Mouse (Mus musculus): Measurements from ENCODE around the gene Sdccag8. TPM values are rescaled to one million over a fixed set of nuclear protein-coding genes. Genes with fewer than 3 reads are reported as not detected.
A peak's percentile ranks its signal among the peaks of the same experiment; 100 is the strongest.
"Not testable (repeated sequence)": the region's sequence is repeated elsewhere in the genome, so short reads cannot be mapped to it uniquely, and the experiment has no call there.

Gene Sdccag8
- polyA plus RNA-seq, 1 experiment = 20.7 TPM

DNA sequence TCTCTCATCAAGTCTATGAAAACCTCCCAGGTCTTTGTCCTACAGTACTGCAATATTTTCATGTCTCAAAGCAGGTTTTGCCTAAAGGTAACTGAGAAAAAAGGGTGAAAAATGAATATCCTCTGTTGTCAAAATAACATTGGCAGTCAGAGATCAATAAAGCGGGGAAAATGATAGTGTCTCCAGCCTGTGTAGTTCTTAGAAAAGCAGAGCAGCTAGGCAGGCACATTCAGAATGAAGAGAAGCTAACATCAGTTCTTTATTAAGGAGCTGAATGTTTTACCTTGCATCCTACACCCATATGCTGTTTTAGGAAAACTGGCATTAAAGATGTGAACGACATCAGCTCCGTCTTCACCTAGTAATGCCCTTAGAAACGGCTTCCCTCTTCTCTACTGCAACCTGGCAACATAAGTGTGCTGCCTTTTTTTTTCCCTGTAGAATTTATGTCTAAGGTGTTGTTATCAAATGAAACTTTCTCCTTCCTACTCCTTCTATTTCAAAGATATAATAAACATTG lies 116.6 kb downstream of the Sdccag8 start:
- Histone ChIP-seq H3K4me3 (ENCODE audit: insufficient read depth, low read length) (no peak overlapping the region), H3K27ac (ENCODE audit: insufficient read depth, low read length) (peak overlapping the region; percentile 95), H3K4me1 (ENCODE audit: control insufficient read depth, insufficient read depth, low read length) (peaks cover 16% of the 10 kb centered on the region)
- no peak for TF ChIP-seq POLR2A (IDR thresholded peaks at IDR 0.05; ENCODE audit: extremely low read depth, insufficient read depth, low read length)
- no peak for TF ChIP-seq CTCF (IDR thresholded peaks at IDR 0.05; ENCODE audit: extremely low read depth, insufficient read depth, low read length)

DNA sequence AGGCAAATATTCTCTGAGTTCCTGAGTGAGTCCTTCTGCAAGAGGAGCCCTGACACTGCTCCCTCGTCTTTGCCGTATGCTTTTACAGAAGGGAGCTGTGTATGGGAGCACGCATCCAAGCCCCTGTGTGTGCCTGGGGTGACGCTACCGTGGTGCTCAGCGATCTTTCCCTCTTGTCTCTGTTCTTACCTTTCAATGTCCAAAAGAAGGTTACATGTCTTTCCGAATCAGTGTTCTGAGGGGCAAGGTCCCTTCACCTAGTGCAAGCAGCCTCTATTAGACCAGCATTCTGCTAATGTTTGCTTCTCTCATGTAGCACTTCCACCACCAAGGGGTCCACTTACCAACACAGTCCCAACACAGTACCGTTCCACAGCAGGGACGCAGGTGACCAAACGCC lies 117.1 kb downstream of the Sdccag8 start:
- peaks cover 16% of the 10 kb centered on the region for H3K4me1 ChIP-seq (ENCODE audit: control insufficient read depth, insufficient read depth, low read length)
- no peak for TF ChIP-seq POLR2A (IDR thresholded peaks at IDR 0.05; ENCODE audit: extremely low read depth, insufficient read depth, low read length)
- no peak for TF ChIP-seq CTCF (IDR thresholded peaks at IDR 0.05; ENCODE audit: extremely low read depth, insufficient read depth, low read length)
- H3K27ac ChIP-seq (ENCODE audit: insufficient read depth, low read length) = peak overlapping the region; percentile 95
- H3K4me3 ChIP-seq (ENCODE audit: insufficient read depth, low read length) = no peak overlapping the region; the same call in 1 of the 2 replicates

DNA sequence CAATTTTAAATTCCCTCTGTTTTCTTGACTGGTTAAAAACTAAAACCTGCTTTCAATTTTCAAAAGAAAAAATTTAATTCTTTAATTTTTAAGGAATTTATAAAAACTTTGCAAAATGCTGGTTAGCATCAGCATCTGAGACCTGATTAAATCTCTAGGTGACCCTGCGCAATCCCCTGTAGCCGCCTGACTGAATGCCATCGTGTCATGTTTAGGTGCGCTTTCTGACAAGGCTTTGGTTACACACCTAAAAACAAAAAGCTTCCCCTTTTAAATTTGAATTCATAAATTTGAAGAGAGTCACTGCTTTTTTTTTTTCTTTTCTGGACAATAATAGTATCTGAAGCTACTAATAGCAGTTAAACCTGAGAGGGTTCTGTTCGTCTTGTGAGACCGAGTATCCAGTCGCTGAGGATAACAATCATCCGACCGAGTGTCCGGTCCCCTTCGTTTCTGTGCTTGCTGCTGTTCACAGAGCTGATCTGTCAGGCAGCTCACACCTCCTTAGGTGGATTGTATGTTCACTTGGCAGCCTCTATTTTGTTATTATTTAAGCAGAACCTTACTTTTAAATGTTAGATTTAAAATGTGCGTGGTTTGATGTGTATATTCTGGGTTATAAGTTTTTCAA lies 118.0 kb downstream of the Sdccag8 start:
- peaks cover 14% of the 10 kb centered on the region for H3K4me1 ChIP-seq (ENCODE audit: control insufficient read depth, insufficient read depth, low read length)
- H3K27ac ChIP-seq (ENCODE audit: insufficient read depth, low read length) = peak overlapping the region; percentile 53; the same call in 1 of the 2 replicates
- TF ChIP-seq CTCF (IDR thresholded peaks at IDR 0.05; ENCODE audit: extremely low read depth, insufficient read depth, low read length) = no peak
- TF ChIP-seq POLR2A (IDR thresholded peaks at IDR 0.05; ENCODE audit: extremely low read depth, insufficient read depth, low read length) = no peak

DNA sequence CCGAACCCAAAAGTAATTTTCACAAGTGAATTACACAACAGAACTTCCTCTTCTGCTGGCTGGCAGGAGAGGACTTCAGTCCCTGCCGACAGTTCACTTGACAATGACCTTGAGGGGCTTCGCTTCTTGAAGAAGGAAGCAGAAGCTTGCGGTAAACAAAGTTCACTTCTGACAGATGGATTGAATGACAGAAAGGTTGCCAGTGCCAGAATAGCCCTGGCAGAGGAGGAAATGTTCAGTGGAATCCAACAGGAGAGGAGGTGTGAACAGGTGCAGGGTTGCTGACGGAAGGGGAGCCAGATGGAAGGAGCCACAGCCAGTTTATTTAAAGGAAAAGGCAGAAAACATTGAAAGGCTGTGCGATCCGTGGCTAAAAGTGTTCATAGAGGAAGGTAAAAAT lies 118.9 kb downstream of the Sdccag8 start:
- Histone ChIP-seq H3K4me1 (ENCODE audit: control insufficient read depth, insufficient read depth, low read length) (peaks cover 13% of the 10 kb centered on the region), H3K4me3 (ENCODE audit: insufficient read depth, low read length) (no peak overlapping the region), H3K27ac (ENCODE audit: insufficient read depth, low read length) (no peak overlapping the region; the same call in 1 of the 2 replicates)
- no peak for TF ChIP-seq POLR2A (IDR thresholded peaks at IDR 0.05; ENCODE audit: extremely low read depth, insufficient read depth, low read length)
- no peak for TF ChIP-seq CTCF (IDR thresholded peaks at IDR 0.05; ENCODE audit: extremely low read depth, insufficient read depth, low read length)

More for the DNA sequence above, 118.0 kb downstream of the Sdccag8 start:
- no peak overlapping the region for H3K4me3 ChIP-seq (ENCODE audit: insufficient read depth, low read length)

DNA sequence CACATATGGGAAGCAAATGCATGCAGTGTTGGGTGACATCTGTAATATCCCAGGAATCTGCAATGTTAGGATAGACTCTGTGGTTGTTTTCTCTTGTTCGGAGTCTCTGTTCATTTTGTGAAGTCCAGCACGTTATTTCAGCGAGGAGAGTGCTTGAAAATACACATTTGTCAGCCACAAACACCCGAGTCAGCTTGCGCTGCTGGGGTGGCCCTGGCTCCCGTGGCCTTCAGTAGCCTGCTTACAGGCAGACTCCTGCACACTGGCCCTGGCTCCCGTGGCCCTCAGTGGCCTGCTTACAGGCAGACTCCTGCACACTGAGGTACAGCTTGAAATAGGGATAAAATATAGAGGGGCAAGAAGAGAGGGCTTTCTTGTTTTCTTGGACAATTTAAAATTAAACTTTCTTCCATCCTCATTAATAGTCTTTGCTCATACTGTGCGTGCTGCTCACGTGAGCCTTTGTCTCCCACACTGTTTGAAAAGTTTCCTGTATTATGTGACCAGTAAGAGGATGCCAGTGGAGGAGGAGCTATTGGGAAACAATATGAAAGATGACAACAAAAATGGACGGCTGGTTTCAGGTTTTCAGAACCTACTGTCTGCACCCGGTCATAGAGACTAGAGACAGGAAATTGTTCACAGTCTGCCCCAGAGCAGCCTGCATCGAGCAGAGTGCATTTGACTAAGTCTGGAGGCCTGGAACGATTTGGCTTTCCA lies 119.7 kb downstream of the Sdccag8 start:
- H3K4me3 ChIP-seq (ENCODE audit: insufficient read depth, low read length) = no peak overlapping the region
- TF ChIP-seq POLR2A (IDR thresholded peaks at IDR 0.05; ENCODE audit: extremely low read depth, insufficient read depth, low read length) (no peak), CTCF (IDR thresholded peaks at IDR 0.05; ENCODE audit: extremely low read depth, insufficient read depth, low read length) (no peak)
- H3K27ac ChIP-seq (ENCODE audit: insufficient read depth, low read length) = peak overlapping the region; percentile 92
- peaks cover 13% of the 10 kb centered on the region for H3K4me1 ChIP-seq (ENCODE audit: control insufficient read depth, insufficient read depth, low read length)

DNA sequence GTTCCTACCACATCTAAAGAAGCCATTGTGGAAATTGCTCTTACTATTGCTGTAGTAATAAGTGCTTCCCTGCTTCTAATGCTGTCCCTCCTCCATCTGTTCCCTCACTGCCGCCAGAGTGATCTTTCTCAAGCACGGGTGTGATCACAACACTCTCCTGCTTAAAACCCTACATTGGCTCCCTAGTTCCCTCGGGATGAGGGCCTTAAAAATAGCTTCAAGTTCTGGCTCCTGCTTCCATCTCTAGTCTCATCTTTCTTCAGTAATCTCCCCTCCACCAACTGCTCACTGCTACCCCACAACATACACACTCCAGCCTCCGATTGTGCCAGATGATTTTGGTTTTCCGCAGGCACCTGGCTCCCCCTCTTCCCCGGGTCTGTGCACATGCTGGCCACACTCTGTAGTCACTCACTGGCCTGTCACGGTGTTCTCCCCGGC lies 125.5 kb downstream of the Sdccag8 start:
- Histone ChIP-seq H3K27ac (ENCODE audit: insufficient read depth, low read length) (no peak overlapping the region), H3K4me3 (ENCODE audit: insufficient read depth, low read length) (no peak overlapping the region), H3K4me1 (ENCODE audit: control insufficient read depth, insufficient read depth, low read length) (peaks cover 6% of the 10 kb centered on the region)
- TF ChIP-seq POLR2A (IDR thresholded peaks at IDR 0.05; ENCODE audit: extremely low read depth, insufficient read depth, low read length) (no peak), CTCF (IDR thresholded peaks at IDR 0.05; ENCODE audit: extremely low read depth, insufficient read depth, low read length) (no peak)

DNA sequence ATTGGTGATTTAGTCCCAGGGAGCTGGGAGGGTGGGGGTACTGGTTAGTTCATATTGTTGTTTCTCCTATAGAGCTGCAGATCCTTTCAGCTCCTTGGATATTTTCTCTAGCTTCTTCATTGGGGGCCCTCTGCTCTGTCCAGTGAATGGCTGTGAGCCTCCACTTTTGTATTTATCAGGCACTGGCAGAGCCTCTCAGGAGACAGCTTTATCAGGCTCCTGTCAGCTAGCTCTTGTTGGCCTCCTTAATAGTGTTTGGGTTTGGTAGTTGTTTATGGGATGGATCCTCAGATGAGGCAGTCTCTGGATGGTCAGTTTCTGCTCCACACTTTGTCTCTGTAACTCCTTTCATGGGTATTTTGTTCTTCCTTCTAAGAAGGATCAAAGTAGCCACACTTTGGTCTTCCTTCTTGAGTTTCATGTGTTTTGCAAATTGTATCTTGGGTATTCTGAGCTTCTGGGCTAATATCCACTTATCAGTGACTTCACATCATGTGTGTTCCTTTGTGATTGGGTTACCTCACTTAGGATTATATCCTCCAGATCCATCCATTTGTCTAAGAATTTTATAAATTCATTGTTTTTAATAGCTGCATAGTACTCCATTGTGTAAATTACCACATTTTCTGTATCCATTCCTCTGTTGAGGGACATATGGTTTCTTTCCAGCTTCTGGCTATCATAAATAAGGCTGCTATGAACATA lies 127.0 kb downstream of the Sdccag8 start:
- peaks cover 10% of the 10 kb centered on the region for H3K4me1 ChIP-seq (ENCODE audit: control insufficient read depth, insufficient read depth, low read length)
- not testable (repeated sequence) for H3K27ac ChIP-seq (ENCODE audit: insufficient read depth, low read length); H3K4me3 ChIP-seq (ENCODE audit: insufficient read depth, low read length)

DNA sequence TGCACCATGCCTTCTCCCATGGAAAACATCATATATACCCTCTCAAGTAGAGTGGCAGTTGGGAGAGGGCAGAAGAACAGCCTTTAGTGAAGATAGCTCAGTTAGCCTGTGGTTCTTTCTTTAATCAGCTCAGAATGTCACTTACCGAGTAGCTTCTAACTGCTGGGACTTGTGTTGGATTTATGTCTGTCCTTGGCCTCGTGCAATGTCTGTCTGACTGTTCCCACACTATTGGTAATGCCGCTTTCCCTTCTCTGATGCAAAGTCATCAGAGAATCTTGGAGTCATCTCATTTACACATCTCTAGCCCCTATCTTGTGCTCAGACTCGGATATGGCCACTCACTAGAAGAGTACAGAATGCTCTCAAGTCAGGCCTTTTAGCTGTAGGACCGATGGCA lies 128.7 kb downstream of the Sdccag8 start:
- Histone ChIP-seq H3K27ac (ENCODE audit: insufficient read depth, low read length) (no peak overlapping the region), H3K4me3 (ENCODE audit: insufficient read depth, low read length) (no peak overlapping the region), H3K4me1 (ENCODE audit: control insufficient read depth, insufficient read depth, low read length) (peaks cover 14% of the 10 kb centered on the region)
- TF ChIP-seq CTCF (IDR thresholded peaks at IDR 0.05; ENCODE audit: extremely low read depth, insufficient read depth, low read length) = no peak
- TF ChIP-seq POLR2A (IDR thresholded peaks at IDR 0.05; ENCODE audit: extremely low read depth, insufficient read depth, low read length) = no peak

DNA sequence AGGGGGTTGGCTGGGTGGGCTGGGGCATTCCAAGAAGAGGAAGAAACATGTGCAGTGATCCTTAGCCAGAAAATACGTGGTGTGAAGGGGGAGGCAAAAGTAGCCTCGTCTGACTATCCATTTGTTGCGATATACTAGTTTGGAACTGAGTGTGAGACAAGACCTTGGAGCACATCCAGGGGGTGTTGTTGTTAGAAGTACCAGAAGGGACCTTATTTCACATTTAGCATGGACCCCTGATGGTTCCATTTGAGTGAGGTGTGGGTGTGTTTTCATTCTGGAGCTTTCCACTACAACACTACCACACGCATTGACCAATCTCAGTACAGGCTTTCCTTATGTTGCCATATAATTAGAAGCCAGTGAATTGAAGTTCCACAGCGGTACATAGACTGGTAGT lies 129.5 kb downstream of the Sdccag8 start:
- Histone ChIP-seq H3K4me1 (ENCODE audit: control insufficient read depth, insufficient read depth, low read length) (peaks cover 14% of the 10 kb centered on the region), H3K4me3 (ENCODE audit: insufficient read depth, low read length) (no peak overlapping the region), H3K27ac (ENCODE audit: insufficient read depth, low read length) (no peak overlapping the region)
- TF ChIP-seq CTCF (IDR thresholded peaks at IDR 0.05; ENCODE audit: extremely low read depth, insufficient read depth, low read length) (no peak), POLR2A (IDR thresholded peaks at IDR 0.05; ENCODE audit: extremely low read depth, insufficient read depth, low read length) (no peak)

Measured in cortical plate, adult 2 months (tissue).